Mouse (Mus musculus) forebrain, embryonic 11.5 days (tissue): ENCODE measurements around the gene Clic1. TPM values are rescaled to one million over a fixed set of nuclear protein-coding genes. Genes with fewer than 3 reads are reported as not detected.

ENCODE experiments used
- ATAC-seq: fragments of 200-750 bp; cut with Nextera tagmentation; replicated peaks from 2 replicates; pipeline ENCODE4 v1.8.0; 2017; ENCODE audit warnings: moderate TSS enrichment; ENCODE audit not compliant: low FRiP score
- DNase-seq: peaks from one replicate; pipeline ENCODE4 v3.0.0-alpha.2; 2017; ENCODE audit warnings: low spot score
- H3K27ac ChIP-seq: fragments of 300-500 bp; sonication (generic); 2 replicates; pipeline ENCODE4 v1.5.1; 2014; ENCODE audit warnings: low read depth, low read length
- H3K27me3 ChIP-seq: fragments of 300-500 bp; sonication (generic); 2 replicates; pipeline ENCODE4 v1.6.1; 2014; ENCODE audit warnings: mild to moderate bottlenecking, low read length, mixed read lengths; ENCODE audit not compliant: control insufficient read depth, insufficient read depth
- H3K36me3 ChIP-seq: fragments of 300-500 bp; sonication (generic); 2 replicates; pipeline ENCODE4 v1.6.1; 2014; ENCODE audit warnings: mild to moderate bottlenecking, low read length, moderate library complexity, mixed read lengths; ENCODE audit not compliant: control insufficient read depth, insufficient read depth
- H3K4me1 ChIP-seq: fragments of 300-500 bp; sonication (generic); replicated peaks from 2 replicates; pipeline ENCODE4 v1.6.1; 2014; ENCODE audit warnings: low read length, mixed read lengths; ENCODE audit not compliant: control insufficient read depth, insufficient read depth
- H3K4me2 ChIP-seq: fragments of 300-500 bp; sonication (generic); 2 replicates; pipeline ENCODE4 v1.6.1; 2014; ENCODE audit warnings: low read depth, mild to moderate bottlenecking, low read length, moderate library complexity, mixed read lengths; ENCODE audit not compliant: severe bottlenecking
- H3K4me3 ChIP-seq: fragments of 300-500 bp; sonication (generic); 2 replicates; pipeline ENCODE4 v1.5.1; 2014; ENCODE audit warnings: low read depth, low read length
- H3K9ac ChIP-seq: fragments of 300-500 bp; sonication (generic); 2 replicates; pipeline ENCODE4 v1.6.1; 2014; ENCODE audit warnings: low read length
- H3K9me3 ChIP-seq: fragments of 300-500 bp; sonication (generic); 2 replicates; pipeline ENCODE4 v1.6.1; 2016; ENCODE audit warnings: low read length, mixed read lengths; ENCODE audit not compliant: control insufficient read depth
- WGBS: fragments of 180-500 bp; shearing (Covaris S2); extraction: QIAGEN DNeasy Blood & Tissue Kit; methylation state at CpG from one replicate; pipeline ENCODE4 v1.1.7; 2014; 5-methylcytosine and 5-hydroxymethylcytosine counted together
- polyA plus RNA-seq: library from polyadenylated mRNA; unstranded; fragments of >200 nt; fragmentation: Nextera tagmentation; extraction: Ambion mirVana; gene quantifications from 2 replicates; pipeline ENCODE4 v1.2.1, GENCODE M21; 2014

The Clic1 gene
- polyA plus RNA-seq, 1 experiment from 2014 or later, result 67.7 TPM

DNA sequence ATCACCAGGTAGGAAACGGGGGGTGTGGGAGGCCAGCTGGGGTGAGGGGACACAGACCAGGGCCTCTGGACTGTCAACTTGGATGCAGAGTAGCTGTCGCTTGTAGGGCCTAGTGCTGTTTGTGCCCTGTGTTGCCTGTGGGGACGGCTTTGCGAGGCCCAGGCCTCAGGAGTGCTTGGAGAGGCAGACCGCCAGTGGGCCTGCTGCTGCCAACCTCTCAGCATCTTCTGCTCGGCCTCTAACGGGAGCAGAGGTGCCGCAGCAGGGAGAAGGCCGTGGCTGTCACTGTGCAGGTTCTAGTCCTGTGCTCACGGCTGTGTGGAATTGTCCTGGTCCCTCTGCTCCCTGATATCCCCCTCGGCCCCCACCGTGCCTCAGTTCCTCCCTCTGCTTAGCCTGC, 46.8 kb downstream of the Clic1 start:
- no peak for ATAC-seq
- WGBS, result 88% methylated on average over 12 of the region's 12 CpGs

DNA sequence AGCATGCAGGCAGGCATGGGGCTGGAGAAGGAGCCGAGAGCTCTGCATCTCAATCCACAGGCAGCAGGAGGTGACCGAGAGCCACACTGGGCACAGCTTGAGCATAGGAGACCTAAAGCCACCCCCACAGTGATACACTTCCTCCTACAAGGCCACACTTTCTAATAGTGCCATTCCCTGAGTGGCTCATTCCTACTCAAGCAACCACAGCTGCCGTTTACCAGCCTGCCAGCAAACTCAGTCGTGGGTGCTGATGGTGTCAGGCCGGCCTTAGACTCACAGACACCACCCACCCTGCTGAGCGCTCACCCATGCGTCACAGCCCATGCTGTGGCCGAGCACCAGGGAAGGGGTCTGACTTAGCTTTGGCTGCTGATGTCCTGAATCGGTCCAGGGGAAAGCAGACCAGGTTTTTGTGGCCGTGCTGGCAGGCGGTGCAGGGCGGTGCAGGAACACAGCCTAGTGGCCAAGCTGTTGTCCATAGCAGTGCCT, 47.4 kb downstream of the Clic1 start:
- Histone ChIP-seq H3K36me3 (peaks cover 5% of the 10 kb centered on the region), H3K4me1 (no peaks in the 10 kb centered on the region), H3K27ac (no peak overlapping the region), H3K27me3 (no peaks in the 10 kb centered on the region), H3K9ac (no peak overlapping the region), H3K9me3 (no peaks in the 10 kb centered on the region), H3K4me2 (no peak overlapping the region), H3K4me3 (no peak overlapping the region)
- ATAC-seq (no peak), DNase-seq (no peak)
- 85% methylated on average over 12 of the region's 12 CpGs for WGBS

More for the DNA sequence above, 46.8 kb downstream of the Clic1 start:
- Histone ChIP-seq H3K4me1 (no peaks in the 10 kb centered on the region), H3K4me2 (no peak overlapping the region), H3K4me3 (no peak overlapping the region), H3K27me3 (no peaks in the 10 kb centered on the region), H3K9me3 (no peaks in the 10 kb centered on the region), H3K27ac (no peak overlapping the region), H3K36me3 (no peaks in the 10 kb centered on the region; the same call in 1 of the 2 replicates), H3K9ac (no peak overlapping the region)
- no peak for DNase-seq

DNA sequence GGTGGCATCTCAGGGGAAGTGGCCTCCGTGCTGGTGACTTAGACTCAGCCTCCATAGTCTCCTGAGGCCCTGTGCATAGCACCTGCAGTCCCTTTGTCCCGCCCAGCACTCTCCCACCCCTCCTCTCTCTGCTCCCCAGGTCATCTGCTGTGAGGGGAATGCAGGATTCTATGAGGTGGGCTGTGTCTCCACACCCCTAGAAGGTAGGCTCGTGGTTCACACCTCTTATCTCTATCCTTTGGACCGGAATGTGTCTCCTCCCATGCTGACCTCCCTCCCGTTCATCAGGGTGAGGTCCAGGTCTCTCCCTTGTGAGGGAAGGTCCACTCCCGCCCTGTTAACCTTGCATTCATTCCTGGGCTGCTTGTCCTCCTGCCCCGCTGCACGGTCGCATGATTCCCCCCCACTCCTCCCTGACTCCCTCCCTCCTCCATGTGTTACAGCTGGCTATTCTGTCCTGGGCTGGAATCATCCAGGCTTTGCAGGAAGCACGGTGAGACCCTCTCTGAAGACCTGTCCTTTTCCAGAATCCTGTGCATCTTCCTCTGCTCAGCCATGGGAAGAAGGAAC, 50.5 kb downstream of the Clic1 start:
- Histone ChIP-seq H3K9me3 (no peaks in the 10 kb centered on the region), H3K4me2 (no peak overlapping the region), H3K27ac (no peak overlapping the region), H3K4me3 (no peak overlapping the region), H3K36me3 (peaks cover 7% of the 10 kb centered on the region), H3K27me3 (no peaks in the 10 kb centered on the region), H3K4me1 (no peaks in the 10 kb centered on the region), H3K9ac (no peak overlapping the region)
- 78% methylated on average over 10 of the region's 10 CpGs for WGBS
- ATAC-seq (no peak), DNase-seq (no peak)

DNA sequence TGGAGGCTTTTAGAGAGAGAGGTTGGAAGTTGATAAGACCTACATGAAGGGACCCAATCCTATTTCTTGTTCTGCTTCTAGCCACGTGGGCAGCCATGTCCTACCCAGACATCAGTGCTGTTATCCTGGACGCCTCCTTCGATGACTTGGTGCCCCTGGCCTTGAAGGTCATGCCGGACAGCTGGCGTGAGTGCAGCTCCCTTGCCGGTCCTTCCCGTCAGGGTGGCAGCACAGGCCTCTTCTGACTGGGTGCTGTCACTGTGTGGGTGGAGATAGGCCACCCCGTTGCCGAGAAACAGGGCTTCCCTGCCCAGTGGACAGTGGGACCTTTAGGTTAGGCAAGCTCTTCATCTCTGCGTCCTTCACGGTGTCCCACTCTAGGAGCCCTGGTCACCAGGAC, 51.4 kb downstream of the Clic1 start:
- Histone ChIP-seq H3K27me3 (no peaks in the 10 kb centered on the region), H3K4me3 (no peak overlapping the region), H3K27ac (no peak overlapping the region), H3K4me2 (no peak overlapping the region), H3K4me1 (no peaks in the 10 kb centered on the region), H3K36me3 (peaks cover 7% of the 10 kb centered on the region), H3K9ac (no peak overlapping the region), H3K9me3 (no peaks in the 10 kb centered on the region)
- 91% methylated on average over 11 of the region's 11 CpGs for WGBS
- DNase-seq, result no peak
- ATAC-seq, result no peak

DNA sequence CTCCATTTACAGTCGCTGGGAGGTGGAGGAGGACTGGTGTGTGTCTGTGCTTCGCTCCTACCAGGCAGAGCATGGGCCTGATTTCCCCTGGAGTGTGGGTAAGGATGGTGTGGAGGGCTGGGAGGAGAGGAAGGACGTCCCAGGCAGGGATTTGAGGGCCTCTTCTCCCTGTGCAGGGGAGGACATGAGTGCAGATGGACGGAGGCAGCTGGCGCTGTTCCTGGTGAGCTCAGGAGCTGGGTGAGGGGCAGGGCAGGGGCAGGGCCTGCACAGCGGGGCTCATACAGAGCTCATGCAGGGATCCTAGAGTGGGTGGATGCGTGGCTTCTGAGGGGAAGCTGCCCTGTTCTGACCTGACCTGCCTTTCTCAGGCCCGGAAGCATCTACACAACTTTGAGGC, 52.5 kb downstream of the Clic1 start:
- Histone ChIP-seq H3K27ac (no peak overlapping the region), H3K4me3 (no peak overlapping the region), H3K9ac (no peak overlapping the region), H3K27me3 (no peaks in the 10 kb centered on the region), H3K9me3 (no peaks in the 10 kb centered on the region), H3K36me3 (peaks cover 7% of the 10 kb centered on the region), H3K4me2 (no peak overlapping the region), H3K4me1 (no peaks in the 10 kb centered on the region)
- WGBS, result 76% methylated on average over 8 of the region's 8 CpGs
- DNase-seq (no peak), ATAC-seq (no peak)

DNA sequence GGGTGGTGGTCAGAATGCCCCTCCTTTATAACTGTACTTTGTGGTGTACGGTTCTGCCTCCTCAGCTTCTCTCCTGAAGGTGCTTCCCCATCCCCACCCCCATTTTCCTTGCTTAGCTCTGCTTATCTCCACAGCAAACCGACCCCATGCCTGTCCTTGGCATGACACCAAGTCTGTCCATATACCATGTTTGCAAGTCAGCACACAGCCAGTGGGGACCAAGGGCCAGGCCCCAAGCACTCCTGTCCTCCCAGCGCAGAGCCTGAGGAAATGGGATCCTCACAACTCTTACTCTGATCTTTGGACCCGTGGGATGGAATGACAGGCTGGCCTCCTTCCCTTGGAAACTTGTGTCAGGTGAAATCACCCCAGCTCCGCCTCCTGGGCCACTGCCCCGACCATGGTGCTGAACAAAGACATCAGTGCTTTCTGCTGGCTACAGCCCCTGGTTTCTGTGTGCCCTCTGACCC, 53.5 kb downstream of the Clic1 start:
- Histone ChIP-seq H3K9me3 (no peaks in the 10 kb centered on the region), H3K36me3 (peaks cover 7% of the 10 kb centered on the region), H3K9ac (no peak overlapping the region), H3K4me1 (no peaks in the 10 kb centered on the region), H3K4me3 (no peak overlapping the region), H3K4me2 (no peak overlapping the region), H3K27ac (no peak overlapping the region), H3K27me3 (no peaks in the 10 kb centered on the region)
- ATAC-seq (no peak), DNase-seq (no peak)
- WGBS, result 79% methylated on average over 6 of the region's 6 CpGs

DNA sequence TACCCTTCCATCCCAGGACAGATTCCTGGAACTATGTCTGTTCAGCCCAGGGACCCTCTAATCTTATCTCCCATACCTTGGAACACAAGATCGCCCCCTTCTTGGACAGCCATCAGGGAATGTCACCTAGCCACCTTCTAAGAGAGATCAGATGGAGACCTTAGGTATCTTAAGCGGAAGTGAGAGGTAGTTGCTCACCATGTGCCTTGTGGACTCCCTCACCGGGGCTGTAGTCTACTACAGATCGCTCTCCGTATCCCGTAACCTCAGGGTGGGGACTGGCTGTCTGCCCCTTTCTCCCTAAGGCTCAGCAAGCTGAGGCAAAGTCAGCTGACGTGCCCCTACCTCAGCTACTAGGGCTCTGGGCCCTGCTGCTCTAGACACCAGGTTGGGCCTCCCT, 54.3 kb downstream of the Clic1 start:
- Histone ChIP-seq H3K27me3 (no peaks in the 10 kb centered on the region), H3K4me3 (no peak overlapping the region), H3K4me1 (no peaks in the 10 kb centered on the region), H3K27ac (no peak overlapping the region), H3K4me2 (no peak overlapping the region), H3K9ac (no peak overlapping the region), H3K36me3 (peaks cover 7% of the 10 kb centered on the region), H3K9me3 (no peaks in the 10 kb centered on the region)
- ATAC-seq (no peak), DNase-seq (no peak)
- WGBS, result 92% methylated on average over 7 of the region's 7 CpGs

DNA sequence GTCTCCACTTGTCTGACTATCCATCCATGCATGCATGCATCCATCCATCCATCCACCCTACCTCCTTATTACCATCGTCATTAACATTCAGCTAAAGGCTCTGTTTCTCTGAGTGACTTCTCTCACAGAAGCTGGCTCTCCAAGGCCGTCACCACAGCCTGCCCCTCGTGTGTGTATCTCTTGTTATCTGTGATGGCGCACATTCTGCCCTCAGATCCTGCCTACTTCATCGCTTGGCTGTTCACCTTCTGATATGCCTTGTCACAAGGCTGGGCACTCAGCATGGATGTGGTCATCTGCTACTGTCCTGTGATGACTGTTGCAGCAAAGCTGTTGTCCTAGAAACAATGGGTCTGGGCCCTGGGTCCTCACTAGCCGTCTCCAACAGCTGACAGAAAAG, 55.0 kb downstream of the Clic1 start:
- ATAC-seq (no peak), DNase-seq (no peak)
- WGBS, result 81% methylated on average over 6 of the region's 6 CpGs
- no peak overlapping the region for H3K9ac ChIP-seq
- H3K4me3 ChIP-seq, result no peak overlapping the region
- no peaks in the 10 kb centered on the region for H3K27me3 ChIP-seq
- H3K9me3 ChIP-seq, result no peaks in the 10 kb centered on the region
- H3K4me1 ChIP-seq, result no peaks in the 10 kb centered on the region
- H3K36me3 ChIP-seq, result peaks cover 7% of the 10 kb centered on the region
- no peak overlapping the region for H3K27ac ChIP-seq
- H3K4me2 ChIP-seq, result no peak overlapping the region

DNA sequence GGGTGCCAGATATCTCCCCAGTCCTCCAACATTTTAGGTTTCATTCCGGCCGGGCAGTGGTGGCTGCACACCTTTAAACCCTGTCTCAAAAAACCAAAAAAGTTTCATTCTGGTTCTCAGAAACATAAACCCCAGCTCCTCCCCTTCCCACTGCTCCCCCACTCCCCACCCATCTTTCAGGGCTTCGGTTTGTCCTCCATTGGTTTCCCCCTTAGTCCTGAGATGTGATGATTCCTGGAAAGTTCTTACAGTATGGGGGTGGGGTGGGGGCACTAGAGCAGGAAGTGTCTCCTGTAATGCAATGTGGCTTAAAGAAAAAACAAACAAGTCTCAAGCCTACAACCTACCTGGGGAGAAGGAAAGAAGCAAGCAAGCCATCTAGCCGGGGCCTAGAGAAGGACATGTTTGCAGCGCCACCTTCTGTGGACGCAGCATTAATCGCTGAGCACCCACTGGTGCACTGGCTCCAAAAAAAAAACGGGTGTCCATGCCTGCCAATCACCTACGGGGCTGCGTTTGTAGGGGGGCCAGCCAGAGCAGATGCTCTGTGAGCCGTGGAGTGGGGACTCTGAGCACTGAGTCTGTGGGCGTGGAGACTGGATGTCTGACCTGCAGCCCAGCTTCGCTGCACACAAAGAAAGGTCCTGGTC, 56.1 kb downstream of the Clic1 start:
- Histone ChIP-seq H3K4me2 (peak overlapping the region; percentile 33; the same call in 1 of the 2 replicates), H3K36me3 (peaks cover 7% of the 10 kb centered on the region), H3K9me3 (no peaks in the 10 kb centered on the region), H3K4me3 (no peak overlapping the region), H3K27me3 (no peaks in the 10 kb centered on the region), H3K4me1 (no peaks in the 10 kb centered on the region), H3K27ac (no peak overlapping the region), H3K9ac (peak overlapping the region; percentile 53)
- DNase-seq, result no peak
- ATAC-seq, result no peak
- 26% methylated on average over 13 of the region's 13 CpGs for WGBS
